Mouse (Mus musculus) kidney, adult 9 months (tissue): ENCODE measurements around the gene Pdlim4.

Source experiments
- DNase-seq: peaks from one replicate; pipeline ENCODE4 v3.0.0; 2022

Gene Pdlim4

GRCm38 (mm10) chr11:54090091-54090879 lies 21.5 kb upstream of the Pdlim4 start:
- DNase-seq = no peak

GRCm38 (mm10) chr11:54088947-54089317 lies 20.1 kb upstream of the Pdlim4 start:
- peak; percentile 95 for DNase-seq

GRCm38 (mm10) chr11:54088253-54088946 lies 19.6 kb upstream of the Pdlim4 start:
- no peak for DNase-seq

- no peak for DNase-seq
These were observed 17.0 kb upstream of the Pdlim4 start for GRCm38 (mm10) chr11:54085816-54086215.

- DNase-seq = no peak
These were observed 16.2 kb upstream of the Pdlim4 start for GRCm38 (mm10) chr11:54084976-54085375.

GRCm38 (mm10) chr11:54082725-54083124 lies 13.9 kb upstream of the Pdlim4 start:
- DNase-seq = no peak

GRCm38 (mm10) chr11:54080435-54080834 lies 11.6 kb upstream of the Pdlim4 start:
- no peak for DNase-seq

- DNase-seq = no peak
These were observed 7.3 kb upstream of the Pdlim4 start for GRCm38 (mm10) chr11:54076101-54076500.

GRCm38 (mm10) chr11:54075353-54075752 lies 6.5 kb upstream of the Pdlim4 start:
- DNase-seq = no peak

- DNase-seq = no peak
These were observed 4.5 kb upstream of the Pdlim4 start for GRCm38 (mm10) chr11:54073291-54073690.

GRCm38 (mm10) chr11:54071726-54072445 lies 3.1 kb upstream of the Pdlim4 start:
- no peak for DNase-seq

- no peak for DNase-seq
These were observed 756 bp downstream of the Pdlim4 start for GRCm38 (mm10) chr11:54067996-54068519.

- no peak for DNase-seq
These were observed 1.4 kb downstream of the Pdlim4 start for GRCm38 (mm10) chr11:54067318-54067995.

- no peak for DNase-seq
These were observed 2.4 kb downstream of the Pdlim4 start for GRCm38 (mm10) chr11:54066400-54066799.

GRCm38 (mm10) chr11:54065915-54066178 lies 3.0 kb downstream of the Pdlim4 start:
- DNase-seq = no peak

GRCm38 (mm10) chr11:54065106-54065914 lies 3.5 kb downstream of the Pdlim4 start:
- no peak for DNase-seq

GRCm38 (mm10) chr11:54064412-54064978 lies 4.3 kb downstream of the Pdlim4 start:
- DNase-seq = no peak

- no peak for DNase-seq
These were observed 5.4 kb downstream of the Pdlim4 start for GRCm38 (mm10) chr11:54063472-54063775.

GRCm38 (mm10) chr11:54062753-54063471 lies 5.9 kb downstream of the Pdlim4 start:
- DNase-seq = peak; percentile 43

GRCm38 (mm10) chr11:54062086-54062752 lies 6.6 kb downstream of the Pdlim4 start:
- DNase-seq = no peak

- peak; percentile 54 for DNase-seq
These were observed 8.5 kb downstream of the Pdlim4 start for GRCm38 (mm10) chr11:54060316-54060715.
